Mouse (Mus musculus) hindbrain, embryonic 16.5 days (tissue): ENCODE results near the gene Zbtb25. TPM values are rescaled to one million over a fixed set of nuclear protein-coding genes. Genes with fewer than 3 reads are reported as not detected.
A peak's percentile ranks its signal among the peaks of the same experiment; 100 is the strongest.

Experiments used
- ATAC-seq: fragments of 200-750 bp; cut with Nextera tagmentation; 2 replicates; pipeline ENCODE4 v1.8.0; 2017; ENCODE audit warnings: moderate TSS enrichment, moderate library complexity
- H3K27ac ChIP-seq: fragments of 300-500 bp; sonication (generic); 2 replicates; pipeline ENCODE4 v1.5.1; 2014; ENCODE audit warnings: low read depth, mild to moderate bottlenecking, control low read depth, low read length, moderate library complexity
- H3K27me3 ChIP-seq: fragments of 300-500 bp; sonication (generic); replicated peaks from 2 replicates; pipeline ENCODE4 v1.6.1; 2014; ENCODE audit warnings: low read length; ENCODE audit not compliant: control insufficient read depth, insufficient read depth
- H3K36me3 ChIP-seq: fragments of 300-500 bp; sonication (generic); 2 replicates; pipeline ENCODE4 v1.6.1; 2014; ENCODE audit warnings: mild to moderate bottlenecking, low read length, moderate library complexity, mixed read lengths; ENCODE audit not compliant: control insufficient read depth, insufficient read depth
- H3K4me1 ChIP-seq: fragments of 300-500 bp; sonication (generic); 2 replicates; pipeline ENCODE4 v1.6.1; 2014; ENCODE audit warnings: low read depth, low read length; ENCODE audit not compliant: control insufficient read depth, insufficient read depth
- H3K4me2 ChIP-seq: fragments of 300-500 bp; sonication (generic); 2 replicates; pipeline ENCODE4 v1.6.1; 2014; ENCODE audit warnings: mild to moderate bottlenecking, low read length, control low read depth, moderate library complexity
- H3K4me3 ChIP-seq: fragments of 300-500 bp; sonication (generic); 2 replicates; pipeline ENCODE4 v1.5.1; 2014; ENCODE audit warnings: mild to moderate bottlenecking, low read length, control low read depth, moderate library complexity
- H3K9ac ChIP-seq: fragments of 300-500 bp; sonication (generic); 2 replicates; pipeline ENCODE4 v1.6.1; 2014; ENCODE audit warnings: low read depth, mild to moderate bottlenecking, control low read depth, low read length, moderate library complexity
- H3K9me3 ChIP-seq: fragments of 300-500 bp; sonication (generic); 2 replicates; pipeline ENCODE4 v1.6.1; 2014; ENCODE audit warnings: mild to moderate bottlenecking, low read length, moderate library complexity; ENCODE audit not compliant: control insufficient read depth
- WGBS: fragments of 180-500 bp; shearing (Covaris S2); extraction: QIAGEN DNeasy Blood & Tissue Kit; methylation state at CpG from one replicate; pipeline ENCODE4 v1.1.7; 2014; 5-methylcytosine and 5-hydroxymethylcytosine counted together
- polyA plus RNA-seq: library from polyadenylated mRNA; unstranded; fragments of >200 nt; fragmentation: Nextera tagmentation; extraction: Ambion mirVana; gene quantifications from 2 replicates; pipeline ENCODE4 v1.2.1, GENCODE M21; 2015

The Zbtb25 gene
- polyA plus RNA-seq, 1 experiment from 2014 or later = 12.6 TPM

DNA sequence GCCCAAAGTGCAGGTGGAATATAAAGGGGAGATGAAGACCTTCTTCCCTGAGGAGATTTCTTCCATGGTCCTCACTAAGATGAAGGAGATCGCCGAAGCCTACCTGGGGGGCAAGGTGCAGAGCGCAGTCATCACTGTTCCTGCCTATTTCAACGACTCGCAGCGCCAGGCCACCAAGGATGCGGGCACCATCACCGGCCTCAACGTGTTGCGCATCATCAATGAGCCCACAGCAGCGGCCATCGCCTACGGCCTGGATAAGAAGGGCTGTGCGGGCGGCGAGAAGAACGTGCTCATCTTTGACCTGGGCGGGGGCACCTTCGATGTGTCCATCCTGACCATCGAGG, 35.4 kb upstream of the Zbtb25 start:
- Histone ChIP-seq H3K27me3 (peaks cover 21% of the 10 kb centered on the region), H3K27ac (no peak overlapping the region), H3K4me3 (peak overlapping the region; percentile 80), H3K9ac (peak overlapping the region; percentile 17; the same call in 1 of the 2 replicates), H3K4me1 (peaks cover 20% of the 10 kb centered on the region), H3K4me2 (peak overlapping the region; percentile 93), H3K9me3 (no peaks in the 10 kb centered on the region), H3K36me3 (no peaks in the 10 kb centered on the region)
- ATAC-seq = no peak
- 6% methylated on average over 20 of the region's 20 CpGs for WGBS

DNA sequence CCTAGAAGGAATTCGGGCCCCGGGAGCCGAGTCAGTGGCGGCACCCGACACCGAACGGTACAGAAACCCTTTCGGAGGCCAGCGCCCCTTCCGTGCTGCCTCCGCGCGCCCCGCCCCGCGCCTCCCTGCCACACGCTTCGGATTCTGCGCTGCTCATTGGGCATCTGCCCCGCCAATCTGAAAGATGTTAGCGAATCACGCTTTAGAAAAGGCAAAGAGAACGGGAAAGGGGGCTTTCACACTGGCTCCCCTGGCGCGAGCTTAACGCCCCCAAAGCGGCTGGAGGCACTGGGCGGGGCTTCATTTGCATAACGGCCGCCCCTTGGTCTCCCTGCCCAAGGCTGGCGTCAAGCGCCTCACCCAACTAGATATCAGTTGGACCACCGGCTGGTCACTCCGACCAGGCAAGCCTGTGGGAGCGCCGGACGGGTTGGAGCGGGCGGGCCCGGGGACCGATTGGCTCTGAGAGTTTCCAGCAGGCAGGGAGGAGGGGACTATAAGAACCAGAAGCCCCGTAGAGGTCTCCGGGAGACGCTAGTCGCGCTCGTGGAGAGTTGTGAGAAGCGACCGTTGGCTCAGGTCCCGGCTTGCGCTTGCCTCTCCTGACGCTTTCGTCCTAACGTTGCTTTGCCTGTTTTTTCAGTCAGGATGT, 34.6 kb upstream of the Zbtb25 start, which contains the start of gene Hspa2:
Hspa2 (plus strand) TSS at position 291 of the 652 bp plus-strand sequence.
- Histone ChIP-seq H3K9ac (peak within 1 kb of the TSS; percentile 83), H3K27me3 (peaks cover 21% of the 10 kb centered on the region), H3K4me1 (peaks cover 20% of the 10 kb centered on the region), H3K36me3 (no peaks in the 10 kb centered on the region), H3K4me3 (peak within 1 kb of the TSS; percentile 80), H3K4me2 (peak within 1 kb of the TSS; percentile 93), H3K9me3 (no peaks in the 10 kb centered on the region), H3K27ac (peak within 1 kb of the TSS; percentile 93)
- ATAC-seq = peak; percentile 98
- under 1% methylated on average over 54 of the region's 54 CpGs for WGBS

DNA sequence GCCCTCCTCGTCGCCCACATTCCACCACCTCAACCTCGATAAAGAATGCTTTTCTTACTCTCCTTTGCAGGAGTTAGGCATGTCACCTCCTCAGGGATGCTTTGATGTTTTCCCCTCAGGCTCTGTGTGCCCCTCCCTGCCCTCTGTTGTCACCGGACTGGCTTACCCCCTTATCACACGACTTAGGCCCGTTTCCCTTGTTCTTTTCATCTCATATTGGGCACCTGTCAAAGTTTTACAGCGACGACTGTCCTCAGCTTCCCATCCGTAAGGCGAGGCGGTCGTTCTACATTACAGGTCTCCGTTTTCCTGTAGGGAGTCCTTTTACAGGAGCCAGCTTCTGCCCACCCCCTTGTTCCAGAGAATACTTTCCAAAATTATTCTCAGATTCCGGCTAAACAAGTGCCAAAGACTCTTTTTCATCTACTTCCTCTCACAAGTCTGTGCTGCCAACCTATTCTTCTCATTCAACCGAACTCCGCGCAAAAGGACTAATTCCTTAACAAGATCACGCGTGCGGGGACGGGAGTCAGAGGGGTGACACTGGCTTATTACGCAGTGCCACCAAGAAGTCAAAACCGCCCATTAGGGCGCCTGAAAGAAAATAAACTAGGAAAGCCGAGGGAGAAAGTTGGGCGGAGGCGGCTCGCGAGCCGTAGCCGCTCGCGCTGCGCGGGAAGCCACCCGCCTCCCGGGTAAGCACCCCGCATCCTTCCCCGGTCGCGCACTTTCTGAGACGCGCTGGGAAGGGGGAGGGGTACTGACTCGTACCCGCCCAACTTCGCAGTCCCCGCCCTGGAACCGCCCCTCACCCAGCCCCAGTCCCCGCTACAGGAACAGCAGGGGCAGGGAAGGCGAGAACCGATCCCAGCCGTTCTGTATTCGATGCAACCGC, 33.8 kb upstream of the Zbtb25 start:
- Histone ChIP-seq H3K9me3 (no peaks in the 10 kb centered on the region), H3K36me3 (no peaks in the 10 kb centered on the region), H3K9ac (peak overlapping the region; percentile 83), H3K27me3 (peaks cover 21% of the 10 kb centered on the region), H3K4me1 (peaks cover 20% of the 10 kb centered on the region), H3K27ac (peak overlapping the region; percentile 93), H3K4me2 (peak overlapping the region; percentile 93), H3K4me3 (peak overlapping the region; percentile 80)
- WGBS = 1% methylated on average over 54 of the region's 54 CpGs
- peak; percentile 88 for ATAC-seq

DNA sequence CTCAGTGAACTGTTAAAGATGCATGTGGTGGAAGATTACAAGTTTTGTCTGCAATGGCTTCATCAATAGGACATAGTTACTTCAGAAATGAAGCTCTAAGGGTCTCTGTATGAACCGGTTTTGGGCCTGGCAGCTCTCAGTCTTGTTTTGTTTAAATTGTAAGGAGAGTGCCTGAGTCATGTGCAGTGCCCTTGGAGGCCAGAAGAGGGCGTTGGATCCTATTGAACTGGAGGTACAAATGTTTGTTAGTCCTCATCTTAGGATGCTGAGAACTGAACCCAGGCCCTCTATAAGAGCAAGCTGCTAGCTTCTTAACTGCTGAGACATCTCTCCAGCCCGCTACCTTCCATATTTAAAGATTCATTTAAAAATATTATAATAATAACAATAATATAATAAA, 32.3 kb upstream of the Zbtb25 start:
- H3K27me3 ChIP-seq = peaks cover 16% of the 10 kb centered on the region
- no peak overlapping the region for H3K4me3 ChIP-seq
- WGBS = 55% methylated on average over 3 of the region's 3 CpGs
- H3K4me2 ChIP-seq = no peak overlapping the region
- no peak overlapping the region for H3K9ac ChIP-seq
- H3K36me3 ChIP-seq = no peaks in the 10 kb centered on the region
- ATAC-seq = no peak
- peaks cover 20% of the 10 kb centered on the region for H3K4me1 ChIP-seq
- H3K9me3 ChIP-seq = no peaks in the 10 kb centered on the region
- no peak overlapping the region for H3K27ac ChIP-seq

DNA sequence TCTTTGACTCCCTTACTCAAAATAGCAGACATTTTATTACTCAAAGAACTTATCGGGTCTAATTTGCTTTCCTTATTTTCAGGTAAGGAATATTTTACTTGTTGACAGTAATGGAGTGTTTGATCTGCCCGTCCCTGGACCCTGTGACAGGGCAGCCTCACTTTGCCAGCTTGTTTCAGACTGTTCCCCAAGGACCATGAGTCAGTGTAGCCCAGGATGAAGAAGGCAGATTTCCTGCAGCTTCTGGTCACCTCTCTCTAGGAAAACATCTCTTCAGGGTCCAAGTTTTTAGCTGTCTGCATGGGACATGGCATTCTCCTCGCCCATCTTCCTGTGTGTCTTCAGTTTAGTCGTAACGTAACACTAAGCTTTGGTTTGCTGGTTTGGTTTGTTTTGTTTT, 27.9 kb upstream of the Zbtb25 start:
- Histone ChIP-seq H3K9me3 (no peaks in the 10 kb centered on the region), H3K36me3 (no peaks in the 10 kb centered on the region), H3K27me3 (no peaks in the 10 kb centered on the region), H3K27ac (no peak overlapping the region), H3K4me2 (no peak overlapping the region), H3K9ac (no peak overlapping the region), H3K4me3 (no peak overlapping the region), H3K4me1 (no peaks in the 10 kb centered on the region)
- WGBS = 89% methylated on average over 5 of the region's 5 CpGs
- ATAC-seq = no peak

DNA sequence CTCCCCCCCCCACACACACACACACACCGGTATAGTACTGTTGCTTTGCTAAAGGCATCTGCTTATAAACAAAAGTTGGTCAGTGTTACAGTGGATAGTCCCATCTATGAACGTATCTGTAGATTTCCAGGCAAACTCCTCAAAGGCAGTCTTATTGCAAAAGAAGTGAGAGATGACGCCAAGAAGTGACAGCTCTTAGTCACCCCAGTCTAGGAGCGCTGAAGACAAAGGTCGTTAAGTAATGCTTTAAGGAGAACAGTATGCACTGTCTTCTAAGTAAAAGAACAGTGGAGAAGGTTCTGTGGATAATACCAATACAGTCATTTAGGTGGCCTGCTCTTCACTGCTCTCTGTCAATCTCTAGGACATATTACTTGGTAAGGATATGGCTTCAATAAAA, 23.6 kb upstream of the Zbtb25 start:
- H3K9ac ChIP-seq = no peak overlapping the region
- no peaks in the 10 kb centered on the region for H3K36me3 ChIP-seq
- H3K4me1 ChIP-seq = no peaks in the 10 kb centered on the region
- 86% methylated on average over 5 of the region's 5 CpGs for whole genome bisulfite sequencing
- no peak overlapping the region for H3K4me3 ChIP-seq
- no peak overlapping the region for H3K27ac ChIP-seq
- no peaks in the 10 kb centered on the region for H3K27me3 ChIP-seq
- H3K9me3 ChIP-seq = no peaks in the 10 kb centered on the region
- H3K4me2 ChIP-seq = no peak overlapping the region
- ATAC-seq = no peak

DNA sequence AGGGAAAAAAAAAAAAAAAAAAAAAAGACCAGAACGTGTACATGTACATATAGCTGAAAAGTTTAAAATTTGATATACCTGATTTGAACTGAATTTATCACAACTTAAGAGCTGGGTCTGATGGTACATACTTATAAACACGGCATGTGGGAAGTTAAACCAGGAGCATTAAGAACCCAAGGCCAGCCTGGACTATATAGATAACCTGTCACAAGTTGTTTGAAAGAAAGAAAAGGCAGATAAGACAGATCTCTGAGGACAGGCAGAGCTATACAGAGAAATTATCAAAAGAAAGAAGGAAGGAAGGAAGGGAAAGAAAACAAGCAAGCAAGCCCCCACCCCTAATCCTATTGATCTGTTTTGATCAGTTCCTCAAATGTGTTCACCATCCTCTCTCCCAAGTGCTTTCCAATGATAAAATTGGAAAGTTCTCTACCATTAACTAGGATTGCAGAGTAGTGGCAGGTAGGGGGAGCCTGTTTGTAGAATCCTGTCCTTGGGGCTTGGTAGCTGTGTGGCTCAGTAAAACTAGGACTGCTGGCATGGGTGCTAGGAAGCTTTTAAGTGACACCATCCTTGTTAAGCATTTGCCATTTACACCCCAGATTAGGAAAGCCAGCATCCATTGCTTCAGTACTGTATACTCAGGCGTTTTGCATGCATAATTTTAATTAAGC, 22.3 kb upstream of the Zbtb25 start:
- Histone ChIP-seq H3K27ac (no peak overlapping the region), H3K4me2 (no peak overlapping the region), H3K4me1 (no peaks in the 10 kb centered on the region), H3K9me3 (no peaks in the 10 kb centered on the region), H3K36me3 (no peaks in the 10 kb centered on the region), H3K9ac (no peak overlapping the region), H3K27me3 (no peaks in the 10 kb centered on the region), H3K4me3 (no peak overlapping the region)
- WGBS = 87% methylated on average over 3 of the region's 3 CpGs
- ATAC-seq = no peak

DNA sequence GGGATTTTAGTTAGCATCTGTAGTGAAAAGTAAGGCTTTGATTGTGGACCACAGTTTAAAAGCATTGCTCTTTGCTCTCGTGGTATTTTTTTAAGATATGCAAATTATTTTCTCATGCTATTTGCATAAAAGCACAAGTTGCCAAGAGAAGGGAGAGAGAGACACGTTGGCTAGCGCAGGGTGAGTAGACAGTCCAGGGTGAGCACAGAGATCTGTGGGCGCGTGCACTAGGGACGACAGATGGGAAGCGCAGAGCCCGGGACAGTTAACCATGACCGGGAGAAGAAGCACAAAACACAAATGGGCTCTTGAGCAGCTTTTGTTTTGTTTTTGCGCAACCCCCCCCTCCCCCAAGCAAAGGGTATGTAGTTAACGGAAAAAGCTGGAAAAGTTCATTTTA, 19.4 kb upstream of the Zbtb25 start:
- ATAC-seq = peak; percentile 60; the same call in 1 of the 2 replicates
- no peak overlapping the region for H3K9ac ChIP-seq
- H3K27me3 ChIP-seq = no peaks in the 10 kb centered on the region
- no peak overlapping the region for H3K27ac ChIP-seq
- 0 out of 2 replicates have a peak, but pooled peaks cover 2% of the 10 kb centered on the region for H3K36me3 ChIP-seq
- no peak overlapping the region for H3K4me3 ChIP-seq
- no peak overlapping the region for H3K4me2 ChIP-seq
- no peaks in the 10 kb centered on the region for H3K9me3 ChIP-seq
- no peaks in the 10 kb centered on the region for H3K4me1 ChIP-seq
- WGBS = 53% methylated on average over 11 of the region's 11 CpGs

DNA sequence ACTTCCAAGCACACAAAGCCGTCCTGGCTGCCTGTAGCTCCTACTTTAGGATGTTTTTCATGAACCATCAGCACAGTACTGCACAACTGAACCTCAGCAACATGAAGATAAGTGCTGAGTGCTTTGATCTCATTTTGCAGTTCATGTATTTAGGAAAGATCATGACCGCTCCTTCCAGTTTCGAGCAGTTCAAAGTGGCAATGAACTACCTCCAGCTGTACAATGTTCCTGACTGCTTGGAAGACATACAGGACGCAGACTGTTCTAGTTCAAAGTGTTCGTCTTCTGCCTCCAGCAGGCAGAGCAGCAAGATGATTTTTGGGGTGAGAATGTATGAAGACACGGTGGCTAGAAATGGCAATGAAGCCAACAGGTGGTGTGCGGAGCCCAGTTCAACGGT, 15.9 kb upstream of the Zbtb25 start:
- ATAC-seq = no peak
- WGBS = 94% methylated on average over 8 of the region's 8 CpGs
- H3K36me3 ChIP-seq = 0 out of 2 replicates have a peak, but pooled peaks cover 2% of the 10 kb centered on the region

More for the DNA sequence above, 15.9 kb upstream of the Zbtb25 start:
- Histone ChIP-seq H3K4me2 (no peak overlapping the region), H3K4me3 (no peak overlapping the region), H3K27me3 (no peaks in the 10 kb centered on the region), H3K27ac (no peak overlapping the region), H3K4me1 (no peaks in the 10 kb centered on the region), H3K9me3 (no peaks in the 10 kb centered on the region), H3K9ac (no peak overlapping the region)
